Comparison of ENCODE assay signal across 8 mouse cellular contexts in genomic region chr11:121201436-121202198, GRCm38 (mm10). TPM values are rescaled to one million over a fixed set of nuclear protein-coding genes. Genes with fewer than 3 reads are reported as not detected.
DNase-seq lines count a peak whose midpoint lies in the region; TF ChIP-seq lines count a peak whose summit lies in the region.
"Had no signal": no experiment of that assay in that cellular context is flagged by ENCODE, and none has a peak within 500 bp of the region (broad histone marks: within the 10 kb centered on the region; RNA-seq: fewer than 3 reads in every experiment).

No protein-coding gene starts in this region.

- no peak overlapping the region for H3K27ac ChIP-seq in layer of hippocampus, adult 2 months

- H3K27me3 ChIP-seq in E14TG2a.4 (ENCODE audit: insufficient read depth, low read length): no peaks in the 10 kb centered on the region

- no peak overlapping the region for H3K4me3 ChIP-seq in layer of hippocampus, adult 2 months
- H3K4me3 ChIP-seq in E14TG2a.4 (replicated peaks; ENCODE audit: low read length): no peak overlapping the region

- H3K4me1 ChIP-seq in E14TG2a.4 (replicated peaks; ENCODE audit: low read depth, low read length): peaks cover 17% of the 10 kb centered on the region

- peak in 1 of 2 experiments; percentile 50 for DNase-seq in layer of hippocampus, adult 2 months (ENCODE audit: low spot score in 2 of 2)
- DNase-seq in layer of hippocampus, postnatal 36 days: no peak
- peak; percentile 20 for DNase-seq in Muller cell, postnatal 12 days (ENCODE audit: inconsistent ontology term)
- peak; percentile 21 for DNase-seq in forelimb bud, embryonic 11.5 days (ENCODE audit: low read depth, low spot score)
- peak; percentile 54 for DNase-seq in naive thymus-derived CD4-positive, alpha-beta T cell, adult 2 months (ENCODE audit: low read depth)
- no peak for DNase-seq in ovary, postnatal 10 days (ENCODE audit: low spot score)

- TF ChIP-seq CTCF in layer of hippocampus, adult 2 months (conservative IDR thresholded peaks at IDR 0.05): peak; percentile 74
- peak; percentile 81 for TF ChIP-seq CTCF in E14TG2a.4 (conservative IDR thresholded peaks at IDR 0.05; ENCODE audit: low read length)

- no peaks in the 10 kb centered on the region for H3K36me3 ChIP-seq in E14TG2a.4 (ENCODE audit: insufficient read depth, low read length)

- H3K9me3 ChIP-seq in E14TG2a.4 (ENCODE audit: low read length): no peaks in the 10 kb centered on the region
- H3K9me3 ChIP-seq: megakaryocyte, embryonic 14.5 days had no signal

RNA-seq across cellular contexts. Expression of gene Hexdc, which starts 2.6 kb away (rescaled TPM):
- 10 to 100 TPM; 19.3 to 26.3 TPM for total RNA-seq in layer of hippocampus, adult 2 months (2021)
- total RNA-seq in layer of hippocampus, postnatal 36 days (2021): 10 to 100 TPM; 16.7 to 20.2 TPM

RNA-seq across cellular contexts. Expression of gene Ogfod3, which starts 2.9 kb away (rescaled TPM):
- total RNA-seq in layer of hippocampus, adult 2 months (2021): 1 to 10 TPM; 6.7 to 7.7 TPM
- total RNA-seq in layer of hippocampus, postnatal 36 days (2021): 1 to 10 TPM; 6.0 to 7.0 TPM

RNA-seq across cellular contexts. Expression of gene Cybc1, which starts 27.5 kb away (rescaled TPM):
- total RNA-seq in layer of hippocampus, adult 2 months (2021): 10 to 100 TPM; 20.5 to 21.4 TPM
- total RNA-seq in layer of hippocampus, postnatal 36 days (2021): 10 to 100 TPM; 22.1 to 22.5 TPM

RNA-seq across cellular contexts. Expression of gene Narf, which starts 35.4 kb away (rescaled TPM):
- 10 to 100 TPM; 42.4 to 48.1 TPM for total RNA-seq in layer of hippocampus, adult 2 months (2021)
- total RNA-seq in layer of hippocampus, postnatal 36 days (2021): 10 to 100 TPM; 48.9 to 56.7 TPM

RNA-seq across cellular contexts. Expression of gene Uts2r, which starts 41.5 kb away (rescaled TPM):
- under 1 TPM in 1 of 2 experiments, not detected in 1; 0.27 TPM for total RNA-seq in layer of hippocampus, adult 2 months (2021)
- under 1 TPM in 1 of 2 experiments, not detected in 1; 0.23 TPM for total RNA-seq in layer of hippocampus, postnatal 36 days (2021)

Comparison
In these comparisons a context has a peak if more than half of its experiments do, and no peak if none do; other contexts are left out.
1. DNase-seq: peak in Muller cell, postnatal 12 days (single experiment), forelimb bud, embryonic 11.5 days (single experiment) and naive thymus-derived CD4-positive, alpha-beta T cell, adult 2 months (single experiment); none in layer of hippocampus, postnatal 36 days (0 of 2) and ovary, postnatal 10 days (single experiment).